Mouse (Mus musculus) layer of hippocampus, adult 11-12 months (tissue): Measurements from ENCODE around the gene Actl6a.

Experiments
- DNase-seq: peaks from one replicate; pipeline ENCODE4 v3.0.0; 2022; ENCODE audit warnings: low spot score

Gene Actl6a

GRCm38 (mm10) chr3:32749820-32750579, 43.9 kb downstream of the Actl6a start:
- DNase-seq, result no peak

- no peak for DNase-seq
Observed at GRCm38 (mm10) chr3:32754384-32754915, 48.4 kb downstream of the Actl6a start.

GRCm38 (mm10) chr3:32759212-32759611, 53.1 kb downstream of the Actl6a start:
- no peak for DNase-seq

GRCm38 (mm10) chr3:32762962-32763361, 56.9 kb downstream of the Actl6a start:
- no peak for DNase-seq

- no peak for DNase-seq
Observed at GRCm38 (mm10) chr3:32763902-32764301, 57.8 kb downstream of the Actl6a start.

GRCm38 (mm10) chr3:32770781-32771180, 64.7 kb downstream of the Actl6a start:
- no peak for DNase-seq
